Mouse (Mus musculus) olfactory bulb, adult 2 months (tissue): Measurements from ENCODE around the gene Cfap57.

ENCODE experiments used
- CTCF ChIP-seq: fragments of 200-500 bp; IDR thresholded peaks from 2 replicates; pipeline ENCODE4 v1.5.1; 2012; ENCODE audit warnings: low read depth, mild to moderate bottlenecking, low read length, moderate library complexity; ENCODE audit not compliant: insufficient read depth
- POLR2A ChIP-seq: fragments of 200-500 bp; IDR thresholded peaks from 2 replicates; pipeline ENCODE4 v1.6.1; 2012; ENCODE audit warnings: mild to moderate bottlenecking, low read depth, low read length, moderate library complexity; ENCODE audit not compliant: insufficient read depth

DNA sequence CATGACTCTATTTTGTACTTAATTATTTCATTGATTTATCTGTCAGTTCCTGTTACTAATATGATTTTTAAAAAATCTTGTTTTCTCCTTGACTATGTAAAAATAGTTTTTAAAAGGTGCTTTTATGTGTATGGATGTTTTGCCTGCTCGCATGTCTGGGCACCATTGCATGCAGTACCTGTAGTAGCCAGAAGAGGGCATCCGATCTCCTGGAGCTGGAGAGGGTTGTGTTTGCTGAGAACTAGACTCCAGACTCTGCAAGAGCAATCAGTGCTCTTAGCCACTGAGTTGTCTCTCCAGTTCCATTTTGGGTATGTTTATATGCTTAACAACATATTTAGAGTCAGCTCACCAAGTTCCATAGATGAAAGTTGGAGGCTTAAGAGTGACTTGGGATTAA is 24.7 kb upstream of the Cfap57 start:
- no peak for TF ChIP-seq POLR2A
- TF ChIP-seq CTCF, result no peak
